Mouse (Mus musculus) brain, embryonic 18.5 days (tissue): ENCODE measurements at regions not wholly inside any gene's neighbourhood (a gene's known extent, or its start where the extent isn't known, plus 50 kb on each side); places are given as distances from the start of the nearest gene placed in this dataset.

Experiments
- DNase-seq: peaks from one replicate; pipeline ENCODE4 v3.0.0-alpha.2; 2012; ENCODE audit warnings: low read depth, low spot score

GRCm38 (mm10) chr2:171348156-171348555, 616.5 kb downstream of the Dok5 start:
- DNase-seq, result no peak

GRCm38 (mm10) chr2:171333816-171334757, 602.5 kb downstream of the Dok5 start:
- DNase-seq, result no peak

GRCm38 (mm10) chr2:171332826-171333225, 601.2 kb downstream of the Dok5 start:
- DNase-seq, result no peak

GRCm38 (mm10) chr2:171331529-171331928, 599.9 kb downstream of the Dok5 start:
- DNase-seq, result no peak

GRCm38 (mm10) chr2:171326909-171327308, 595.3 kb downstream of the Dok5 start:
- DNase-seq, result no peak

- DNase-seq, result no peak
Observed at GRCm38 (mm10) chr2:171308486-171308885, 576.9 kb downstream of the Dok5 start.

GRCm38 (mm10) chr2:171306000-171306399, 574.4 kb downstream of the Dok5 start:
- peak; percentile 37 for DNase-seq

GRCm38 (mm10) chr2:171298519-171298918, 566.9 kb downstream of the Dok5 start:
- no peak for DNase-seq

- DNase-seq, result no peak
Observed at GRCm38 (mm10) chr2:171295603-171296002, 564.0 kb downstream of the Dok5 start.

- no peak for DNase-seq
Observed at GRCm38 (mm10) chr2:171292579-171292978, 561.0 kb downstream of the Dok5 start.

GRCm38 (mm10) chr2:171285719-171286394, 554.2 kb downstream of the Dok5 start:
- no peak for DNase-seq

GRCm38 (mm10) chr2:171280132-171280531, 548.5 kb downstream of the Dok5 start:
- no peak for DNase-seq

- DNase-seq, result no peak
Observed at GRCm38 (mm10) chr2:171279319-171279718, 547.7 kb downstream of the Dok5 start.

GRCm38 (mm10) chr2:171253194-171253593, 521.6 kb downstream of the Dok5 start:
- DNase-seq, result no peak

- no peak for DNase-seq
Observed at GRCm38 (mm10) chr2:171245391-171245790, 513.8 kb downstream of the Dok5 start.

GRCm38 (mm10) chr2:171242356-171242755, 510.7 kb downstream of the Dok5 start:
- DNase-seq, result no peak

- DNase-seq, result peak; percentile 26
Observed at GRCm38 (mm10) chr2:171237276-171237960, 505.8 kb downstream of the Dok5 start.

GRCm38 (mm10) chr2:171232812-171233211, 501.2 kb downstream of the Dok5 start:
- no peak for DNase-seq

GRCm38 (mm10) chr2:171231288-171232050, 499.9 kb downstream of the Dok5 start:
- no peak for DNase-seq

GRCm38 (mm10) chr2:171230536-171230935, 498.9 kb downstream of the Dok5 start:
- no peak for DNase-seq

- DNase-seq, result no peak
Observed at GRCm38 (mm10) chr2:171228229-171228628, 496.6 kb downstream of the Dok5 start.
